Mouse (Mus musculus) kidney, embryonic 16.5 days (tissue): Measurements from ENCODE around the gene Pfkp. TPM values are rescaled to one million over a fixed set of nuclear protein-coding genes. Genes with fewer than 3 reads are reported as not detected.
A peak's percentile ranks its signal among the peaks of the same experiment; 100 is the strongest.

Source experiments
- ATAC-seq: fragments of 200-750 bp; cut with Nextera tagmentation; 2 replicates; pipeline ENCODE4 v1.8.0; 2017; ENCODE audit warnings: moderate TSS enrichment; ENCODE audit not compliant: low FRiP score, low TSS enrichment
- H3K27ac ChIP-seq: fragments of 300-500 bp; sonication (generic); 2 replicates; pipeline ENCODE4 v1.5.1; 2014; ENCODE audit warnings: low read length
- H3K27me3 ChIP-seq: fragments of 300-500 bp; sonication (generic); 2 replicates; pipeline ENCODE4 v1.6.1; 2014; ENCODE audit warnings: low read length, control low read depth, mixed read lengths; ENCODE audit not compliant: insufficient read depth
- H3K36me3 ChIP-seq: fragments of 300-500 bp; sonication (generic); 2 replicates; pipeline ENCODE4 v1.6.1; 2014; ENCODE audit warnings: low read length, control low read depth, mixed read lengths; ENCODE audit not compliant: insufficient read depth
- H3K4me1 ChIP-seq: fragments of 300-500 bp; sonication (generic); 2 replicates; pipeline ENCODE4 v1.6.1; 2014; ENCODE audit warnings: low read length, control low read depth, mixed read lengths; ENCODE audit not compliant: insufficient read depth
- H3K4me2 ChIP-seq: fragments of 300-500 bp; sonication (generic); replicated peaks from 2 replicates; pipeline ENCODE4 v1.6.1; 2014; ENCODE audit warnings: low read depth, low read length
- H3K4me3 ChIP-seq: fragments of 300-500 bp; sonication (generic); 2 replicates; pipeline ENCODE4 v1.5.1; 2014; ENCODE audit warnings: mild to moderate bottlenecking, low read length
- H3K9ac ChIP-seq: fragments of 300-500 bp; sonication (generic); replicated peaks from 2 replicates; pipeline ENCODE4 v1.6.1; 2014; ENCODE audit warnings: low read length
- H3K9me3 ChIP-seq: fragments of 300-500 bp; sonication (generic); 2 replicates; pipeline ENCODE4 v1.6.1; 2016; ENCODE audit warnings: low read length, control low read depth
- WGBS: fragments of 180-500 bp; shearing (Covaris S2); extraction: QIAGEN DNeasy Blood & Tissue Kit; methylation state at CpG from one replicate; pipeline ENCODE4 v1.1.7; 2014; 5-methylcytosine and 5-hydroxymethylcytosine counted together
- polyA plus RNA-seq: library from polyadenylated mRNA; unstranded; fragments of >200 nt; fragmentation: Nextera tagmentation; extraction: Ambion mirVana; gene quantifications from 2 replicates; pipeline ENCODE4 v1.2.1, GENCODE M21; 2015

Pfkp gene
- polyA plus RNA-seq, 1 experiment from 2014 or later, result 34.4 TPM

DNA sequence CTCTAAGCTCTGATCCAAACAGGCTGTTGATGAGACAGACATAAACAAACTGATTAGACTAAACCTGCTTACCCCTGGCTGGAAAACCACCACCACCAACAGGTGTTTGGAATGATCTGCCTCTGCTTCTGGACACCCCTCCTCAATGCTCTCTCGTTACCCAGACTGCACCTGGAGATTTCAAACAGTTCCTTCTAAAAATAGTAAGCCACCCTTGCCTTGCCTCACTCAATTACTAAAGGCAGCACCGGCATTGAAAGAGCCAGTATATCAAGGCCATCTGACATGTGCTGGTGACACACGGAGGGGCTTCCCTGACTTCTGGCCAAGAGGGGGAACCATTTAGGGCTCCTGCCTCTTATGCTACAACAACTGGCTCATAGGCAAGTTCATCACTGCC lies 57.7 kb downstream of the Pfkp start:
- no peaks in the 10 kb centered on the region for H3K9me3 ChIP-seq
- H3K4me2 ChIP-seq, result no peak overlapping the region
- H3K27ac ChIP-seq, result no peak overlapping the region
- H3K9ac ChIP-seq, result no peak overlapping the region
- H3K27me3 ChIP-seq, result no peaks in the 10 kb centered on the region
- ATAC-seq, result no peak
- H3K4me1 ChIP-seq, result no peaks in the 10 kb centered on the region
- 30% methylated on average over 3 of the region's 3 CpGs for WGBS
- no peak overlapping the region for H3K4me3 ChIP-seq
- no peaks in the 10 kb centered on the region for H3K36me3 ChIP-seq

DNA sequence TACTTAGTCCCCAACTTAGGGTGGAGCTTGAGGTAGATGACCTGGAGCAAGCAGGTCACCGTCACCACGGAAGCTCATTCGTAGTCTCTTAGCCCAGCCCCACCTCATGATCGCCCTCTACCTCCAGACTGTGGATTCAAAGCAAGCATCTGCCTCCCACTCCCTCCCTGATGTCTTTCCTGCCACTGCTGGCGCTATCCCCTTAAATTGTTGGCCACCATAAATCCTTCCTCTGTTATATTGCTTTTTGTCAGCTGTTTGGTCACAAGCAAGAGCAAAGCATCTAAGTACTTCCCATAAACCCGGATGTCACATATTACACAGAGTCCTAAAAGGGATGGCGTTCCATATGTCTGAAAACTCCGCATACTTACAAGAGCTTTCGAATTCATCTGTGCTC lies 62.6 kb downstream of the Pfkp start:
- 0 out of 2 replicates have a peak, but pooled peaks have one; percentile 19 for ATAC-seq
- H3K4me1 ChIP-seq, result no peaks in the 10 kb centered on the region
- no peak overlapping the region for H3K4me2 ChIP-seq
- H3K27ac ChIP-seq, result no peak overlapping the region
- H3K9ac ChIP-seq, result no peak overlapping the region
- no peaks in the 10 kb centered on the region for H3K27me3 ChIP-seq
- 52% methylated on average over 9 of the region's 9 CpGs for WGBS
- no peaks in the 10 kb centered on the region for H3K9me3 ChIP-seq
- no peak overlapping the region for H3K4me3 ChIP-seq
- peaks cover 8% of the 10 kb centered on the region for H3K36me3 ChIP-seq

DNA sequence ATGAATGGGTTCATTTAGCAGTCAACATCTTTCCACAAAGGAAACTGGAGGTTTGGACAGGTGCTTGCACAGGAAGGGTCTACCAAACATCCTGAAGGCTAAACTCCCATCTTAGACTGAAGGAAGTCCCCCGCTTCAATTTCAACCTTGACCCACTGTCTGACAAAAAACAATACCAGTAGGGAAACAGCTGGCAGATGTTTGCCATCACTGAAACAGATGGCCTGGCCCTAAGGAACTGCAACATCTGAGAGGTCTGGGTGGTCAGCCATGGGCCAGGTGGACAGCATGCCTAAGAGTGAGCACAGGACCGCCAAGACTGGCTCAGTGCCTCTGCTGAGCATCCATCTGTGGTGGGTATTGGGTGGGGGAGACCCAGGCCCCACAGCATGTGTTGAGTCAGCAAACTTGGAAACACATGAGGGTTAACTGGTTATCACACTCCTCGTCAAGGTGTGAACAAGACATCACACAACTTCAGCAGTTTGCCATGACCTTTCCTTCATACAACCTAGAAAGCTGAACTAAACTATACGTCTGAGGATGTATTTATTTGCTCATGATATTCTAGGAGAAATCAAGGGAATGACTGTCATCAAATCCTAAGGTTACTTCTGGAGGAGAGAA lies 65.0 kb downstream of the Pfkp start:
- Histone ChIP-seq H3K4me3 (no peak overlapping the region), H3K27ac (no peak overlapping the region), H3K9ac (no peak overlapping the region), H3K36me3 (peaks cover 29% of the 10 kb centered on the region), H3K9me3 (no peaks in the 10 kb centered on the region), H3K4me2 (no peak overlapping the region), H3K4me1 (no peaks in the 10 kb centered on the region), H3K27me3 (no peaks in the 10 kb centered on the region)
- peak; percentile 60; the same call in 1 of the 2 replicates for ATAC-seq
- WGBS, result 56% methylated on average over 4 of the region's 4 CpGs

DNA sequence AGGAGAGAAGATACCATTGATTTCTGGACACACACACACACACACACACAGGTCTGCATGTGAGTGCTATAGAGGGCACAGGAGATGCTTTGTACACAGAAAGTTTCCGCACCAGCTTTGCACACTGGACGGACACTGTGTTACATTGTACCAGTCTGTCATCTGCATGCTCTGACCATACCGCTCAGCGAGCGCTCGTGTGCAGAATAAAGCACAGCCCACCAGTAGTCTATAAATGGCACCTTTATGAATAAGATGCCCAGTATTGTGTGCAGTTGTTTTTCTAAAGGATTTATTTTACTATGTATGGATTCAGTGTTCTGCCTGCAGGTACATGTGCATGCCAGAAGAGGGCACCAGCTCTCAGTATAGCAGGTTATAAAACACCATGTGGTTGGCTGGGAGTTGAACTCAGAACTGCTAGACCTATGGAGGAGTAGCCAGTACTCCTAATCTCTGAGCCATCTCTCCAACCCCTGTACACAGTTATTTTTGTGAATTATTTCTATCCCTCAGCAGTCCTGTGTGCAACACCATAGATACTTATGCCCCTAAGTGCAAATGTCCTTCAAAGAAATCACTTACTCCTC lies 72.6 kb downstream of the Pfkp start:
- H3K9me3 ChIP-seq, result no peaks in the 10 kb centered on the region
- H3K4me2 ChIP-seq, result no peak overlapping the region
- peaks cover 89% of the 10 kb centered on the region for H3K36me3 ChIP-seq
- H3K27ac ChIP-seq, result no peak overlapping the region
- no peak overlapping the region for H3K9ac ChIP-seq
- no peaks in the 10 kb centered on the region for H3K27me3 ChIP-seq
- H3K4me3 ChIP-seq, result no peak overlapping the region
- WGBS, result 98% methylated on average over 6 of the region's 6 CpGs
- ATAC-seq, result no peak
- H3K4me1 ChIP-seq, result no peaks in the 10 kb centered on the region

DNA sequence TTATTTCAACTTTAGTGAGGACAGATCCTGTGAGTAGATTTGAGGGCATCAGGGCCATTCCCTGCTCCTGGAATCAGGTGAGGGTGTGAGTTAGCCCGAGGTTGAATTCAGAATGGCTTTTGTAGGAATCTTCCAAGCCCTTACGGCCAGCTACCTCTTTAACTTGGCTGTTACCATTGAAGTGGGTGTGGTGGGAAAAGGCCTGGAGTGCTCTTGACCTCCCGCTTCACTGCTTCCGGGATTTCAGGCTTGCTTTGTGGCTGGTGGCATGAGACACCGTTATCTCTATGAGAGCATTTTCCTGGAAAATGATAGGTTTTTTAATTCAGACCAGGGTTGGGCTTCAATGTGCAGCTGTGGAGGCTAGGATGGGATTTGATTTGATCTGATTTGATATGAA lies 83.0 kb downstream of the Pfkp start:
- no peaks in the 10 kb centered on the region for H3K9me3 ChIP-seq
- no peaks in the 10 kb centered on the region for H3K27me3 ChIP-seq
- H3K4me2 ChIP-seq, result no peak overlapping the region
- no peak for ATAC-seq
- H3K4me1 ChIP-seq, result no peaks in the 10 kb centered on the region
- no peak overlapping the region for H3K4me3 ChIP-seq
- no peak overlapping the region for H3K27ac ChIP-seq
- 90% methylated on average over 5 of the region's 5 CpGs for WGBS
- H3K9ac ChIP-seq, result no peak overlapping the region
- H3K36me3 ChIP-seq, result peaks cover 82% of the 10 kb centered on the region

DNA sequence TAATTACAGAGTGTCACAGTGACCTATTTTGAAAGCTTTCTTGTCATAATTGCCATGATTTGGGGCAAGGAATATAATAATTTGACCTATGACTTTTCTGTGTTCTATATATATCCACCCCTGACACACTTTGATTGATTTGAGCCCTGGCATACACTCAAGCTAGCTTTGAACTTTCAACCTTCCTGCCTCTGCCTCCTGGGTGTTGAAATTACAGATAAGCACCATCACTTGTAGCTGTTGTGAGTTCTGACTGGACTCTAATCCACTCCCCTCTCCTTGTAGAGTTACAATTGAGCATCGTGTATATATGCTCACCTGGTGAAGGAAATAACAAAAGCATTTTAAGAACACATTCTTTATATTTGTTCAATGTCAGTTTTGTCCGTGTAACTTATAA lies 86.2 kb downstream of the Pfkp start:
- Histone ChIP-seq H3K27ac (no peak overlapping the region), H3K4me1 (no peaks in the 10 kb centered on the region), H3K27me3 (no peaks in the 10 kb centered on the region), H3K36me3 (peaks cover 75% of the 10 kb centered on the region), H3K4me2 (no peak overlapping the region), H3K4me3 (no peak overlapping the region), H3K9ac (no peak overlapping the region), H3K9me3 (no peaks in the 10 kb centered on the region)
- no peak for ATAC-seq
- 89% methylated on average over 2 of the region's 2 CpGs for WGBS

DNA sequence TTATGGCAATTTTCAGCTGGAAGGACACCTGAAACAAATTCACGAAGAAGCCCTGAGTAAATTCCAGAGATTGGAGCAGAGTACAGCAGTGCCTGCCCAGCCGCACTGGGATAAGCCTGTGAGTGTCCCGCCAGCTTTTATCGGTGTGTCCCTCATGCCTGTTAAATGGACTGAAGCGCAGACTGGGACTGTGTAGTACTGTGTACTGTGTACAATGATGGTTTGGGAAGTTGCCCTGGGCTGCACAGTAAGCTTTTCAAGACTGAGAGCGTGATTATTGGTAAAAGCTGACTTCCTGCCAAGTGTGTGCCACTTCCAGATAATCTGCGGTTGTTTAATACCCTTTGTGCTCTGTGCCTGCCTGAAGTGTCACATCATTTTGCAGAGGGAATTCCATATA lies 90.8 kb downstream of the Pfkp start:
- 91% methylated on average over 7 of the region's 7 CpGs for WGBS
- Histone ChIP-seq H3K4me2 (no peak overlapping the region), H3K4me3 (no peak overlapping the region), H3K27ac (no peak overlapping the region), H3K9ac (no peak overlapping the region), H3K4me1 (no peaks in the 10 kb centered on the region), H3K27me3 (no peaks in the 10 kb centered on the region), H3K9me3 (no peaks in the 10 kb centered on the region), H3K36me3 (peaks cover 72% of the 10 kb centered on the region)
- no peak for ATAC-seq

DNA sequence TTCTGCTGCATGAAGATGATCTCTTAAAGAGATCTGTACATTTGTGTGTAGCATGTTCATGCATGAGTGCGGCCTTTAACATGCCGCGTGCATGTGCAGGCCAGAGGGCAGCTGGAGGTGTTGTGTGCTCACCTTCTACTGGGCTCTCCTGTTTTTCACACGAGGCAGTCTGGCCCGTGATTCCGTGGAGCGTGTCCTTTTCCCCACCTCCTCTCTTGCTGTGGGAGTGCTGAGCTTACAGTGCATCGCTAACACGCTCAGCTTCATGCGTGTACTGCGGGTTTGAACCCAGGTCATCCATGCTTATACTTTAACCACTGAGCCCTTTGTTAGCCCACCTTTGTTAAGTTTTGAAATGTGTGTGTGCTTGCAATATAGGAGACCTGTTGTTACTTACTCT lies 92.9 kb downstream of the Pfkp start:
- H3K4me1 ChIP-seq, result no peaks in the 10 kb centered on the region
- H3K27ac ChIP-seq, result no peak overlapping the region
- no peak for ATAC-seq
- peaks cover 70% of the 10 kb centered on the region for H3K36me3 ChIP-seq
- H3K4me3 ChIP-seq, result no peak overlapping the region
- no peaks in the 10 kb centered on the region for H3K9me3 ChIP-seq
- no peak overlapping the region for H3K4me2 ChIP-seq
- H3K27me3 ChIP-seq, result no peaks in the 10 kb centered on the region
- 86% methylated on average over 11 of the region's 11 CpGs for WGBS
- no peak overlapping the region for H3K9ac ChIP-seq

DNA sequence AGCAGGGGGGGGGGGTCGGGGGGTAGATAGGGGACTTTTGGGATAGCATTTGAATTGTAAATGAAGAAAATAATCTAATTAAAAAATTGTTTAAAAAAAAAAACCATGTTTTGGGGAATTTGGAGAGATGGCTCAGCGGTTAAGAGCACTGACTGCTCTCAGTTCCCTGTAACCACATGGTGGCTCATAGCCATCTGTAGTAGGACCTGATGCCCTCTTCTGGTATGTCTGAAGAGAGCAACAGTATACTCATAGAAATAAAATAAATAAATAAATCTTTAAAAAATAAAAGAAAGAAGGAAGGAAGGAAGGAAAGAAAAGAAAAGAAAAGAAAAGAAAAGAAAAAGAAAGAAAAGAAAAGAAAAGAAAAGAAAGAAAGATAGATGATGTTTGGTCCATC lies 94.9 kb downstream of the Pfkp start:
- peaks cover 8% of the 10 kb centered on the region; the same call in 1 of the 2 replicates for H3K4me1 ChIP-seq
- H3K4me3 ChIP-seq, result no peak overlapping the region
- no peak overlapping the region for H3K9ac ChIP-seq
- no peak overlapping the region for H3K27ac ChIP-seq
- H3K27me3 ChIP-seq, result no peaks in the 10 kb centered on the region
- no peaks in the 10 kb centered on the region for H3K9me3 ChIP-seq
- no peak overlapping the region for H3K4me2 ChIP-seq
- peaks cover 68% of the 10 kb centered on the region for H3K36me3 ChIP-seq
- 86% methylated on average over 2 of the region's 2 CpGs for WGBS
- no peak for ATAC-seq

DNA sequence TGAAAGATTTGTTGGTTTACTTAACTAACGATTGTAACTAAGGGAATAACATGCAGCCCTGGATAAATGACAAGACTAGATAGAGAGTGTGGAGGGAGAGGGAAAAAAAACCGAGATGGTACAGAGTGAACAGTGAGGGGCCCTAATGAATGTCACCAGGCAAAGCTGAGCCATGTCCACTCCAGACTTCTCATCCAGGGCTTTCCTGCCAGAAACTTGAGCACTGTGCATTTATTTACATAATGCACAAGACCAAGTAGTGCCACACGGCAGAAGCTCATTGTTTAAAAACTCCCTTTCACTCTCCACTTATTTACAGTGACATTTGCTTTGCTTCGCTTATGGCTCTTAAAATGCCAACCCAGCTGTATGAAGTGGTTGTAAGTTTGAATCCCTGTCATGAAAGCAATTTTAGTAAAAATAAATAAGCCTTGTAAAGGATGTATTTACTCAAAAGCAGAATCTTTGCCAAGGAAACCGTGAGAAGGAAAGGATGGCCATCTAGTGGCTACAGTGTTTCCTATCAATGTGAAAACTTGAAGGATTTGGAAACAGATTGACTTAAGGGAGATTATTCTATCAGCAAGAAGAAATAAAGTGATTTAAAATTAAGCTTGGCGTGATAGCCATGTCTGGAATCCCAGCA lies 113.2 kb downstream of the Pfkp start:
- H3K27me3 ChIP-seq, result no peaks in the 10 kb centered on the region
- H3K4me2 ChIP-seq, result no peak overlapping the region
- 0 out of 2 replicates have a peak, but pooled peaks cover 3% of the 10 kb centered on the region for H3K4me1 ChIP-seq
- WGBS, result 43% methylated on average over 6 of the region's 6 CpGs
- H3K36me3 ChIP-seq, result no peaks in the 10 kb centered on the region
- no peaks in the 10 kb centered on the region for H3K9me3 ChIP-seq
- no peak overlapping the region for H3K9ac ChIP-seq
- H3K4me3 ChIP-seq, result no peak overlapping the region
- peak; percentile 19; the same call in 1 of the 2 replicates for ATAC-seq
- H3K27ac ChIP-seq, result 0 out of 2 replicates have a peak overlapping the region, but pooled peaks have one; percentile 12
